Mouse (Mus musculus) embryonic facial prominence, embryonic 13.5 days (tissue): ENCODE data around the gene Adamts7. TPM values are rescaled to one million over a fixed set of nuclear protein-coding genes. Genes with fewer than 3 reads are reported as not detected.

Experiments
- ATAC-seq: fragments of 200-750 bp; cut with Nextera tagmentation; 2 replicates; pipeline ENCODE4 v1.8.0; 2017; ENCODE audit warnings: low read depth; ENCODE audit not compliant: insufficient number of reproducible peaks, insufficient read depth, low FRiP score, low TSS enrichment
- H3K27ac ChIP-seq: fragments of 300-500 bp; sonication (generic); 2 replicates; pipeline ENCODE4 v1.5.1; 2015; ENCODE audit warnings: moderate library complexity, mild to moderate bottlenecking, inconsistent platforms
- H3K27me3 ChIP-seq: fragments of 300-500 bp; sonication (generic); 2 replicates; pipeline ENCODE4 v1.6.1; 2015; ENCODE audit warnings: mild to moderate bottlenecking, inconsistent platforms
- H3K36me3 ChIP-seq: fragments of 300-500 bp; sonication (generic); 2 replicates; pipeline ENCODE4 v1.6.1; 2015; ENCODE audit warnings: mild to moderate bottlenecking, inconsistent platforms
- H3K4me1 ChIP-seq: fragments of 300-500 bp; sonication (generic); 2 replicates; pipeline ENCODE4 v1.6.1; 2015; ENCODE audit warnings: inconsistent platforms
- H3K4me2 ChIP-seq: fragments of 300-500 bp; sonication (generic); 2 replicates; pipeline ENCODE4 v1.6.1; 2015; ENCODE audit warnings: moderate library complexity, mild to moderate bottlenecking, inconsistent platforms
- H3K4me3 ChIP-seq: fragments of 300-500 bp; sonication (generic); 2 replicates; pipeline ENCODE4 v1.5.1; 2015; ENCODE audit warnings: mild to moderate bottlenecking, inconsistent platforms
- H3K9ac ChIP-seq: fragments of 300-500 bp; sonication (generic); 2 replicates; pipeline ENCODE4 v1.6.1; 2015; ENCODE audit warnings: mild to moderate bottlenecking, inconsistent platforms
- H3K9me3 ChIP-seq: fragments of 300-500 bp; sonication (generic); 2 replicates; pipeline ENCODE4 v1.6.1; 2016; ENCODE audit warnings: inconsistent platforms
- WGBS: fragments of 180-500 bp; shearing (Covaris S2); methylation state at CpG from one replicate; pipeline ENCODE4 v1.1.7; 2015; ENCODE audit warnings: mixed read lengths; 5-methylcytosine and 5-hydroxymethylcytosine counted together
- polyA plus RNA-seq: library from polyadenylated mRNA; unstranded; fragments of >200 nt; fragmentation: Nextera tagmentation; extraction: Ambion mirVana; gene quantifications from 2 replicates; pipeline ENCODE4 v1.2.1, GENCODE M21; 2015

Gene Adamts7
- polyA plus RNA-seq, 1 experiment from 2014 or later, result 20.0 TPM

DNA sequence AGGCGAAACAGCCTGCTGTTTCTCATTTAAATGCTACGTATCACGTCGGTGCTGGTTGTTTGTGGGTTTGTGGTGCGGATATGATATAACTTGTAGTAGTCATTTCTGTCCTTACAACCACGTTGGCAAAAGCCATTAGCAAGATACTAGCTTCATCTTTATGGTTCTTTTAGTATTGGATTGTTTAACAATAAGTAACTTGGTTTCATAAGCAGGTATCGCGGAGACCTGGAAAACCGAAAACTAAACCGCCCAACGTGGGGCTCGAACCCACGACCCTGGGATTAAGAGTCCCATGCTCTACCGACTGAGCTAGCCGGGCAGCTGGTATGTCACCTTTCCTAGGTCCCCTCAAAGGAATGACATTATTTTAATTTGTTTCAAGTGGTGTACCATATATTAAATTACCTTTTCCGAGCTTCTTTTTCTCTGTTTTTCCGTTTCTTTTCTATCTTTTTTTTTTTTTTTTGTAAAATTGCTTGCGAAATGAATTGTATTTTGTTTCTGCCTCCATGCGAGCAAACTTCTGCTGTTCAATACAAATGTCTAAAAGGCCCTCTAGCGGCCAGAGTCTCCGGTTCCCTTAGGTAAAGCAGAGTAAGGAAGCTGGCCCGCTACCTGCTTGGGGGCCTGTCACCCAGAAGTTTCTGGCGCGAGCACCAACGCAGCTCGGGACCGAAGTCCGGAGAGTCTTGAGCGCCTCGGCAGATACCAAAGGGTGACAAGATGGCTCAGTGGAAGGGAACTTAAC is 36.4 kb upstream of the Adamts7 start:
- ATAC-seq, result 0 out of 2 replicates have a peak, but pooled peaks have one; percentile 44
- 2% methylated on average over 30 of the region's 30 CpGs for WGBS
- no peaks in the 10 kb centered on the region for H3K9me3 ChIP-seq
- H3K27ac ChIP-seq, result no peak overlapping the region
- H3K4me2 ChIP-seq, result peak overlapping the region; percentile 52
- H3K9ac ChIP-seq, result no peak overlapping the region
- H3K27me3 ChIP-seq, result no peaks in the 10 kb centered on the region
- 0 out of 2 replicates have a peak, but pooled peaks cover 4% of the 10 kb centered on the region for H3K4me1 ChIP-seq
- peak overlapping the region; percentile 30 for H3K4me3 ChIP-seq
- no peaks in the 10 kb centered on the region for H3K36me3 ChIP-seq

DNA sequence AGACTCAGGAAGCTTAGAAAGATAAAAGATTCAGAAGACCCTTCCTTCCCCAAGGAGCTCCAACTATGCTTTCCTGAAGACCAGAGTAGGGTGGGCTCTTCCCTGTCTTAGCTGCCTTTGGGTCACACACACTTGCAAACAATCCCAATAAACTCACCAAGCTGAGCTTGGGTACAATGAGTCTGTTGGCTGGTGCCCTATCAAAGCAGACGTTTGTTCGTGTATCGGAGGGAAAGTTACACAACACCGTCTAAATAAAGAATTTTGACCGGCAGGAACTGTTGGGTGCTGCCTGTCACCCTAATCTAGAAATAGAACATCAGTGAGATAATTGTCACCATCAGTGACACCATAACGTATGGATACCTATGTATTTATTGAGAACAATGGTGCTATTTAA is 35.7 kb upstream of the Adamts7 start:
- Histone ChIP-seq H3K27ac (no peak overlapping the region), H3K36me3 (no peaks in the 10 kb centered on the region), H3K27me3 (no peaks in the 10 kb centered on the region), H3K4me2 (0 out of 2 replicates have a peak overlapping the region, but pooled peaks have one; percentile 52), H3K9me3 (no peaks in the 10 kb centered on the region), H3K4me3 (peak overlapping the region; percentile 30; the same call in 1 of the 2 replicates), H3K4me1 (0 out of 2 replicates have a peak, but pooled peaks cover 4% of the 10 kb centered on the region), H3K9ac (no peak overlapping the region)
- ATAC-seq, result no peak
- whole genome bisulfite sequencing, result 64% methylated on average over 6 of the region's 6 CpGs

DNA sequence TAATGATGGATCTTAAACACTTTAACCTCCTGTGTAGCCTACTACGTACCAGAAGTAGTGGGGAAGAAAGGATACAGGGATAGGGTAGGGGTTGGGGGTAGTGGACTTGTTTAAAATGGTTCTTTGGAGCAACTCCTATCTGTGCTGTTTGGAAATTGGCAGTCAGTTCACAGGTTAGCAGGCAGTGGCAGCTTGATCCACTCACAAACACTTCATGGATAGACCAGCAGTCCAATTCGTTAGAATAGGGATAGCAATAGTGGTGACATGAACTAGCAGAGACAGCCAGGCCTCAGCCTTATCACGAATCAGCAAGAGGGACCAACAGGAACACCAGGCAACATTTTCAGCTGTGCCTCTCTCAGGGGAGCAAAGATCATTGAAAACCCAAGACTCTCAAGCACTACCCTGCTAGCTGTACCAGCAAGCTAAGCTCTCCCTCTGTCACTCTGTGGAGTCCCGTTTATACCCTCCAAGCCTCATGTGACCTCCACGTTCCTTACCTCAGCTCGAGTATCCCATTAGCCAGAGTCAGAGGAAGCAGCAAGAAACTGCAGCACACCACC is 34.1 kb upstream of the Adamts7 start:
- no peak overlapping the region for H3K27ac ChIP-seq
- no peak overlapping the region for H3K4me3 ChIP-seq
- H3K27me3 ChIP-seq, result no peaks in the 10 kb centered on the region
- no peak for ATAC-seq
- H3K9ac ChIP-seq, result no peak overlapping the region
- 74% methylated on average over 6 of the region's 6 CpGs for WGBS
- H3K36me3 ChIP-seq, result no peaks in the 10 kb centered on the region
- H3K4me1 ChIP-seq, result 0 out of 2 replicates have a peak, but pooled peaks cover 4% of the 10 kb centered on the region
- H3K4me2 ChIP-seq, result no peak overlapping the region
- H3K9me3 ChIP-seq, result no peaks in the 10 kb centered on the region

DNA sequence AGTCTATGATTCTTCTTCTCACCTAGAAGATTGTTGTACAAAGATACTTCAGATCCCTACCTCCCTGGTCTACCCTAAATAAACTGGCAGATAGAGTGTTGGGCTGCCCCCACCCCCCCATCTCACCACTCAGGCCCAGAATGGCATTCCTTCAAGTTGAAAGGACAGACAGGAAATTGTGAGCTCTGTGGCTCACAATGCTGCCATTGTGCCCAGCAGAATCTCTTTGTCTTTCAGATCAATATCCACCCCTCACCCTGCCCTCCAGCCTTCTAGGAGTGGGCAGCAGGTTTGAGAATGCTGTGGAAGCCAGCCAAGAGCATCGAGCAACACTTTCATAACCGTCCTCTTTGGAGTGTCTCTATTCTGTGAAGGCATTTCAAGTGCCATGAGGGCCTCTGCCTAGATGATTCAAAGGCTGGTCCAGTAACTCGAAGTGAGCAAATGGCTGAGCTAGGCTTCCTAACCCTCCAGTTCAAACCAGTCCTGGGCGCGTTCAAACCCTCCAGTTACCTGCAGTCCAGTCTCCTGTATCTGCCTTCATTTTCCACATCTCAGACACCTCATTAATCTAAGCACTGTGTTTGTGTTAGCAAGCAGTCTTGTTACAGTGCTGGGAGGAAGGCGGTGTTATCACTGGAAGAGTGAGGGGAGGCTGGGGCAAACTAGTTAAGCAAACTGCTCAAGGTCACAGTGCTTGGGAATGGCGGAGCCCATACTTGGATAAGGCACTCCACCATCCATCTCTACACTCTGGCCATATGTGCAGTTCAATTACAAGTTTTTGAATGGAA is 29.1 kb upstream of the Adamts7 start:
- 64% methylated on average over 7 of the region's 7 CpGs for WGBS
- H3K36me3 ChIP-seq, result no peaks in the 10 kb centered on the region
- no peak overlapping the region for H3K27ac ChIP-seq
- ATAC-seq, result no peak
- H3K4me3 ChIP-seq, result no peak overlapping the region
- no peaks in the 10 kb centered on the region for H3K9me3 ChIP-seq
- no peak overlapping the region for H3K4me2 ChIP-seq
- no peaks in the 10 kb centered on the region for H3K4me1 ChIP-seq
- no peak overlapping the region for H3K9ac ChIP-seq
- no peaks in the 10 kb centered on the region for H3K27me3 ChIP-seq

DNA sequence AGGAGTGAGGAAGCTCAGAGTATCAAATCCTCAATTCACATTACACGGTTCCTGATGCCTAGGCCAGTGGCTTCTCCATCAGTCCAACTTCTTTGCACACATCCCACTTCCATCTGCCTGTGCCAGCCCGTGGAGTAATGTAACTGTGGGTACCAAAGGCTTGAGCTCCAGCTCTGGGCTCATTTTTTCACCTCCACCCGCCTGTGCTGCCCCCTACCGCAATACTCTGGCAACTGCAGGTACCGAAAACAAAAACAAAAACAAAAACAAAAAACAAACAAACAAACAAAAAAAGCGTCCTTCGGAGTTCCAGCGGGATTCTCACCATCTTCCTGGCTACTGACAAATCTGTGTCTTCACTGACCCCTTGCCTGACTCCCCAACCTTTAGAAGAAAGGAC is 27.4 kb upstream of the Adamts7 start:
- no peak overlapping the region for H3K27ac ChIP-seq
- H3K4me2 ChIP-seq, result no peak overlapping the region
- H3K4me3 ChIP-seq, result no peak overlapping the region
- no peaks in the 10 kb centered on the region for H3K27me3 ChIP-seq
- no peak for ATAC-seq
- no peaks in the 10 kb centered on the region for H3K4me1 ChIP-seq
- WGBS, result 83% methylated on average over 8 of the region's 8 CpGs
- H3K36me3 ChIP-seq, result no peaks in the 10 kb centered on the region
- H3K9ac ChIP-seq, result no peak overlapping the region
- H3K9me3 ChIP-seq, result no peaks in the 10 kb centered on the region

DNA sequence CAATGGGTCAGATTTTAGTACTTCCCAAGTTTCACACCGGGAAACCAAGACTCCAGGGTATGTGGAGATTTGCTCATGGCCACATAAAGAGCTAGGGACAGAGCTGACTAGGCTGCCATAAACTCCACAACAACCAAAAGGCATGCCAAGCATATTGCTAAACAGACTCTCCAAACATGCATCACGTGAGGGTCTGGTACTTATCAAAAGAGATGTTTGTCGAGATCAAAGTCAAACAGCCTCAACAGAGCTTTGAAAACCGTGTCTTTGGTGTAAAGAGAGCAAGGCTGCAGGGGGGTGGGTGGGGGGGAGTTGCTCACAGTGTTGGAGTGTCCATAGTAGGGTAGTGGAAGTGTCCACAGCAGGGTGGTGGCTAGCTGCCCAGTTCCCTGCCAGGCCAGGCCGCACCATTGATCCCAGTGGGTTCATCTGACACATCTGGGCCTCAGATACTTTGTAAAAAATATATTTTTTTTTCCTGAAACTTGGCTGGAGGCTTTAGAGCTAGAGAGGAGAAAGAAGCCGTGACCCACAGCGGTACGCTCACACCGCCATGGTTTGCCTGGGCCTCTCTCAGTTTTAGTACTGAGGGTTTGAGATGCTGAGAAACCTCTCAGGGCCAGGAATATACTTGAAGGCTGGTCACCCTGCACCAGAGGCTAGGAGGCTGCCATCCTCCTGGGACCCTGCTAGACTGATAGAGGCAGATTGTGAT is 26.7 kb upstream of the Adamts7 start:
- 72% methylated on average over 9 of the region's 9 CpGs for WGBS
- ATAC-seq, result no peak
- no peak overlapping the region for H3K4me2 ChIP-seq
- no peaks in the 10 kb centered on the region for H3K27me3 ChIP-seq
- no peaks in the 10 kb centered on the region for H3K9me3 ChIP-seq
- no peak overlapping the region for H3K27ac ChIP-seq
- H3K4me1 ChIP-seq, result no peaks in the 10 kb centered on the region
- no peak overlapping the region for H3K9ac ChIP-seq
- no peak overlapping the region for H3K4me3 ChIP-seq
- H3K36me3 ChIP-seq, result no peaks in the 10 kb centered on the region

DNA sequence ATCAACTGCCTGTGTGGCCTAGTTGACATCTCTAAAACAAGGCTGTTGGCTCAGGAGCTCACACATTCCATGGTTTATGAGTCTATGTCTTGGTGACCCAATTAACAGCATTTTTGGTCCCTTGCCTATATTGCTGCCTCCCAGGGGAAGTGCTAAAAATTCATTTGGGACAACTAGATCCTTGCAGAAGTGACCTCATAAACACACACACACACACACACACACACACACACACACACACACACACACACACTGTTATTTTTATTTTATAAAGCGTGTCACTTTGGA is 26.2 kb upstream of the Adamts7 start:
- ATAC-seq, result no peak
- Histone ChIP-seq H3K9me3 (no peaks in the 10 kb centered on the region), H3K9ac (no peak overlapping the region), H3K4me1 (no peaks in the 10 kb centered on the region), H3K27me3 (no peaks in the 10 kb centered on the region), H3K27ac (no peak overlapping the region), H3K36me3 (no peaks in the 10 kb centered on the region), H3K4me2 (no peak overlapping the region), H3K4me3 (no peak overlapping the region)
- WGBS, result 100% methylated on average over 1 of the region's 1 CpGs

DNA sequence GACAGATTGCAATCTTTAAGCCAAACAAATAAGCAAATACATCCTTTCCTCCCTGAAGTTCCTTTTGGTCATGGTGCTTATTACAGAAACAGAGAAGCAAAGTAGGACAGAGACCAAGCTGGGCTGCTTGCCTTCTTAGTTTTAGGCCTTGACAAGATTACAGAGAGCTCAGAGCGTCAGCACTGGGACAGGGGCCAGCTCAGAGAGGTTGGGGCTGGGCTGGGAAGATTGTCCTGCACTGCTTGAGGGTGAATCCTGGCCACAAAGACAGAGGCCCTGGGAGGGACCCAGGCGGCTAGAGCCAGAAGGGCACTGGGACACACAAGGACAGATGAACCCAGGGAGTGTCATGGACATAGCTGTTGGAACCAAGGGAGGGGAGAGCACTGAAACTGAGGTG is 17.1 kb upstream of the Adamts7 start:
- Histone ChIP-seq H3K9me3 (no peaks in the 10 kb centered on the region), H3K9ac (no peak overlapping the region), H3K4me3 (no peak overlapping the region), H3K36me3 (no peaks in the 10 kb centered on the region), H3K4me1 (no peaks in the 10 kb centered on the region), H3K4me2 (no peak overlapping the region), H3K27ac (no peak overlapping the region), H3K27me3 (no peaks in the 10 kb centered on the region)
- ATAC-seq, result no peak
- 46% methylated on average over 2 of the region's 2 CpGs for WGBS

DNA sequence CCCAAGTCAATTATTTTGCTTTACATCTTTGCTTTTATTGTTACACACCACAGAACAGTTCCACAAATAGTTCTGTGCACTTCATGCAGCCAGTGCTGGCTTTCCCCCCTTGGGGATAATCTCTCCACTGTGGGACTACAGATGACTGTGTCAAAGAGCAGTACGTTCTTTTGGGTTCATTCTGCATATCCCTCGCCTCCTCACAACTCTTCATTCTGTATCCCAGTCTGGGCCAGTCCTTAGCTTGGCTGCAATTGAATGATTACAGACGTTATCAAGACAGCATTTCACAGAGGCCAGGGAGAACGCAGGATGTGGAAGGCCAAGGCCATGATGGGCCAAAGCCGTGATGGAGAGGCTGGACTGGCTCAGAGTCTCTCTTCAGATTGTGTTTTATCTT is 16.0 kb upstream of the Adamts7 start:
- Histone ChIP-seq H3K27me3 (no peaks in the 10 kb centered on the region), H3K9ac (no peak overlapping the region), H3K27ac (no peak overlapping the region), H3K4me3 (no peak overlapping the region), H3K36me3 (no peaks in the 10 kb centered on the region), H3K4me2 (no peak overlapping the region), H3K9me3 (no peaks in the 10 kb centered on the region), H3K4me1 (no peaks in the 10 kb centered on the region)
- no peak for ATAC-seq
- WGBS, result 74% methylated on average over 5 of the region's 5 CpGs

DNA sequence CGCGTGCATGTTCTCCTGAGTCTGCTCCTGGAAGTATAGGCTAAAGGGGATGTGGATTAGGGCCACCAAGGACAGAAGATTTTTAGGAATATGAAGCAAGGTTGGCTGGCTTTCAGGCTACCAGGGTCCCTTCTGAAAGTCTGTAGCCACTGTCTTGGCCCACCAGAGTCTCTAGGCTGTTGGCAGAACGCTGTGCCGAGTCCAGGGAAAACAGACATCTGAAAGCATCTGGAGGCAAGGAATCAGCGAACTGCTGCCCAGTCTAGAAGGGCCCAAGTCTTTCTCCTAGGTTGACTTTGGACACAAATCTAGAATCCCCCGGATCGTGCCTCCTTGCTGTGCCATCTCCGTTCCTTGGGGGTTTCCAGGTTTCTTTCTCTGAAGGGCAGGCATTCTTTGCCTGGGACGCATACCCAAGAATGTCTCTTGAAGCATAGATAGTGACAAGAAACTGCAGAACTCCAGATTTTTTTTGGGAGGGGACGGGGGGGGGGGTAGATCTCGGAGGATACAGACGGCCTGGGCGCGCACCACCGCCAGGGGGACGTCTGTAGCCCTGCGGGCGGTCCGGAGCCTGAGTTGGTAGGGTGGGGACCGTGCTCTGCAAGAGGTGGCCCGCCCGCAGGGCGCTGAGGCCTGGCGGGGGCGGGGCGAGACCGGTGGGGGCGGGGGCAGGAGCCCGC is 485 bp upstream of the Adamts7 start:
- WGBS, result 8% methylated on average over 20 of the region's 29 CpGs
- H3K27me3 ChIP-seq, result no peaks in the 10 kb centered on the region
- H3K27ac ChIP-seq, result peak overlapping the region; percentile 77
- H3K36me3 ChIP-seq, result no peaks in the 10 kb centered on the region
- H3K4me3 ChIP-seq, result peak overlapping the region; percentile 77
- ATAC-seq, result peak; percentile 80; the same call in 1 of the 2 replicates
- H3K9ac ChIP-seq, result peak overlapping the region; percentile 88
- peaks cover 15% of the 10 kb centered on the region for H3K4me1 ChIP-seq
- no peaks in the 10 kb centered on the region; the same call in 1 of the 2 replicates for H3K9me3 ChIP-seq
- H3K4me2 ChIP-seq, result peak overlapping the region; percentile 92

DNA sequence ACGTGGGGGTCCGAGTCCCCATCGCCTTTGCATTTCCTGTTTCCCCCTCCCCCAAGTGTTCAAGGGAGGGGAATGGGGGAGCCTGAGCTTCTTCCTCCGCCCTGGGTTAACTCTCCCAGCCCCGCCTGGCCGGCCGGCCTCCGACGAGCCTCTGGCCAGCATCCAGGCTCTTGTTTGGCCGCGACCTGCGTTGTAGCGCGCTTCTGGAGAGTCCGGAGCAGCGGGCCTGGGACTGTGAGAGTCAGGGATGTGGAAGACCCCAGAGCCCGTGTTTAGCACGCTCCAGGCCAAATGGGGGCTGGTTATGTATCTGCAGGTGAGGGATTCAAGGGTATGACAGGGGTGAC is 853 bp downstream of the Adamts7 start:
- no peaks in the 10 kb centered on the region; the same call in 1 of the 2 replicates for H3K9me3 ChIP-seq

More for the DNA sequence above, 853 bp downstream of the Adamts7 start:
- ATAC-seq, result peak; percentile 18; the same call in 1 of the 2 replicates
- no peaks in the 10 kb centered on the region for H3K36me3 ChIP-seq
- WGBS, result under 1% methylated on average over 18 of the region's 18 CpGs
- no peaks in the 10 kb centered on the region for H3K27me3 ChIP-seq
- H3K4me3 ChIP-seq, result peak overlapping the region; percentile 77
- peak overlapping the region; percentile 92 for H3K4me2 ChIP-seq
- H3K9ac ChIP-seq, result peak overlapping the region; percentile 88
- H3K4me1 ChIP-seq, result peaks cover 15% of the 10 kb centered on the region
- H3K27ac ChIP-seq, result no peak overlapping the region
